Mouse (Mus musculus) small intestine, adult 2 months (tissue): ENCODE measurements around the gene Unkl.

Experiments used
- CTCF ChIP-seq: fragments of 200-500 bp; IDR thresholded peaks from 2 replicates; pipeline ENCODE4 v1.5.1; 2012; ENCODE audit warnings: low read depth, mild to moderate bottlenecking, control low read depth, inconsistent platforms, low read length, moderate library complexity, mixed read lengths; ENCODE audit not compliant: insufficient replicate concordance, insufficient read length; ENCODE audit errors: extremely low read depth
- POLR2A ChIP-seq: fragments of 200-500 bp; IDR thresholded peaks from 2 replicates; pipeline ENCODE4 v1.6.1; 2012; ENCODE audit warnings: low read depth, mild to moderate bottlenecking, control low read depth, inconsistent platforms, low read length, moderate library complexity

- no peak for TF ChIP-seq CTCF
- no peak for TF ChIP-seq POLR2A
Observed at GRCm38 (mm10) chr17:25244239-25244638, 56.0 kb downstream of the Unkl start.
